9 mouse cellular contexts compared by ENCODE assay signal in the genomic region with DNA sequence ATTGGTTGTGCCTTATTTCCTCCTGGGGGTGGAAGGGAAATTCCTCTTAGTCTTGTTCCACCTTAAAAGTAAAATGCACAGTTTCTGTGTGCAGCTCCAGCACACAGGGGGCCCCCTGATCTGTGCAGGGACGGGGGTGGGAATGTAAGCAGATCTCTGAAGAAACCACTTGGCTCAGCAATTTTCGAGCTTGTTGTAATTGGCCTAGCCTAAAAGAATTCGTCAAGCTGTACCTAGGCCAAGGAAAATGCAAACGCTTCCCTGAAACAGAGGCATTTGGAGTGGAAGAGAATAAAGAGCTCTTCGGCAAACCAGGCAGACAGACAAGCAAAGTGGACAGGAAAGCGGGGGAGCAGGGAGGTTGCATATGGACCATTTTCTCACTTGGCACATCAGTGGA.
DNase-seq lines count a peak whose midpoint lies in the region; ATAC-seq and TF ChIP-seq lines count a peak whose summit lies in the region.
"Had no signal": no experiment of that assay in that cellular context is flagged by ENCODE, and none has a peak within 500 bp of the region (broad histone marks: within the 10 kb centered on the region; RNA-seq: fewer than 3 reads in every experiment).

No protein-coding gene starts in this region.

- no peak overlapping the region for H3K4me2 ChIP-seq in kidney, embryonic 14.5 days (replicated peaks; ENCODE audit: low read depth, low read length)
- H3K4me2 ChIP-seq in embryonic facial prominence, embryonic 12.5 days (replicated peaks), result peak overlapping the region; percentile 3
- no peak overlapping the region for H3K4me2 ChIP-seq in midbrain, postnatal 0 days (ENCODE audit: low read depth, low read length, poor library complexity, severe bottlenecking)

- peak overlapping the region; percentile 65; the same call in 1 of the 2 replicates for H3K27ac ChIP-seq in kidney, embryonic 14.5 days (ENCODE audit: low read depth, low read length)
- peak overlapping the region; percentile 90 for H3K27ac ChIP-seq in embryonic facial prominence, embryonic 12.5 days
- H3K27ac ChIP-seq in midbrain, postnatal 0 days (ENCODE audit: low read depth, low read length), result peak overlapping the region; percentile 34; the same call in 1 of the 2 replicates

- DNase-seq in kidney, postnatal 25 days, result no peak
- peak; percentile 18 for DNase-seq in heart, postnatal 4 days
- peak; percentile 46 for DNase-seq in midbrain, postnatal 0 days (ENCODE audit: low spot score)
- no peak for DNase-seq in spleen, postnatal 14 days (ENCODE audit: low spot score in 2 of 2)
- no peak for DNase-seq in urinary bladder, postnatal 36 days (ENCODE audit: low spot score in 2 of 2)
- no peak for DNase-seq in gastrocnemius, postnatal 25 days
- DNase-seq: adrenal gland, postnatal 14 days had no signal

- H3K9ac ChIP-seq in kidney, embryonic 14.5 days (ENCODE audit: low read depth, low read length), result no peak overlapping the region
- H3K9ac ChIP-seq in embryonic facial prominence, embryonic 12.5 days, result no peak overlapping the region; the same call in 1 of the 2 replicates
- no peak overlapping the region for H3K9ac ChIP-seq in midbrain, postnatal 0 days (replicated peaks; ENCODE audit: low read length, poor library complexity, severe bottlenecking)

- H3K4me3 ChIP-seq in kidney, embryonic 14.5 days (ENCODE audit: low read length), result no peak overlapping the region
- H3K4me3 ChIP-seq in embryonic facial prominence, embryonic 12.5 days, result no peak overlapping the region
- no peak overlapping the region for H3K4me3 ChIP-seq in midbrain, postnatal 0 days (ENCODE audit: low read depth, low read length)

- no peak for TF ChIP-seq CTCF in midbrain, postnatal 0 days (IDR thresholded peaks at IDR 0.05)

- H3K36me3 ChIP-seq in kidney, embryonic 14.5 days (ENCODE audit: control insufficient read depth, insufficient read depth, low read length), result no peaks in the 10 kb centered on the region
- no peaks in the 10 kb centered on the region for H3K36me3 ChIP-seq in embryonic facial prominence, embryonic 12.5 days
- no peaks in the 10 kb centered on the region for H3K36me3 ChIP-seq in midbrain, postnatal 0 days (ENCODE audit: insufficient read depth, low read length)

- H3K4me1 ChIP-seq in kidney, embryonic 14.5 days (ENCODE audit: control insufficient read depth, insufficient read depth, low read length), result no peaks in the 10 kb centered on the region; the same call in 1 of the 2 replicates
- H3K4me1 ChIP-seq in embryonic facial prominence, embryonic 12.5 days, result peaks cover 28% of the 10 kb centered on the region
- H3K4me1 ChIP-seq in midbrain, postnatal 0 days (ENCODE audit: insufficient read depth, low read length), result peaks cover 1% of the 10 kb centered on the region

- no peaks in the 10 kb centered on the region for H3K27me3 ChIP-seq in kidney, embryonic 14.5 days (ENCODE audit: control insufficient read depth, insufficient read depth, low read length)
- H3K27me3 ChIP-seq in embryonic facial prominence, embryonic 12.5 days, result no peaks in the 10 kb centered on the region
- H3K27me3 ChIP-seq in midbrain, postnatal 0 days (ENCODE audit: insufficient read depth, low read length), result no peaks in the 10 kb centered on the region

- 32% methylated on average over 6 of the region's 6 CpGs for WGBS in kidney, embryonic 14.5 days
- WGBS in embryonic facial prominence, embryonic 12.5 days, result 18% methylated on average over 6 of the region's 6 CpGs
- 51% methylated on average over 6 of the region's 6 CpGs for WGBS in midbrain, postnatal 0 days

- ATAC-seq in kidney, embryonic 14.5 days (ENCODE audit: low FRiP score, low TSS enrichment), result peak; percentile 56; the same call in 1 of the 2 replicates
- ATAC-seq in embryonic facial prominence, embryonic 12.5 days (ENCODE audit: insufficient number of reproducible peaks, insufficient read depth, low FRiP score, low TSS enrichment), result peak; percentile 80; the same call in 1 of the 2 replicates
- ATAC-seq in midbrain, postnatal 0 days (ENCODE audit: low FRiP score), result no peak

- H3K9me3 ChIP-seq in kidney, embryonic 14.5 days (ENCODE audit: control insufficient read depth, low read length), result no peaks in the 10 kb centered on the region
- H3K9me3 ChIP-seq in embryonic facial prominence, embryonic 12.5 days, result no peaks in the 10 kb centered on the region
- no peaks in the 10 kb centered on the region for H3K9me3 ChIP-seq in midbrain, postnatal 0 days (ENCODE audit: low read length)

Comparison
In these comparisons a context has a peak if more than half of its experiments do, and no peak if none do; other contexts are left out.
1. H3K27ac ChIP-seq: peak in every context shown above with its lines; median percentile 90 in embryonic facial prominence, embryonic 12.5 days; 65 in kidney, embryonic 14.5 days; 34 in midbrain, postnatal 0 days.
2. DNase-seq: peak in heart, postnatal 4 days (single experiment) and midbrain, postnatal 0 days (single experiment); none in kidney, postnatal 25 days (0 of 2), spleen, postnatal 14 days (0 of 2), urinary bladder, postnatal 36 days (0 of 2) and gastrocnemius, postnatal 25 days (single experiment).